Mouse (Mus musculus): ENCODE measurements around the gene Gtf2e1.

DNA sequence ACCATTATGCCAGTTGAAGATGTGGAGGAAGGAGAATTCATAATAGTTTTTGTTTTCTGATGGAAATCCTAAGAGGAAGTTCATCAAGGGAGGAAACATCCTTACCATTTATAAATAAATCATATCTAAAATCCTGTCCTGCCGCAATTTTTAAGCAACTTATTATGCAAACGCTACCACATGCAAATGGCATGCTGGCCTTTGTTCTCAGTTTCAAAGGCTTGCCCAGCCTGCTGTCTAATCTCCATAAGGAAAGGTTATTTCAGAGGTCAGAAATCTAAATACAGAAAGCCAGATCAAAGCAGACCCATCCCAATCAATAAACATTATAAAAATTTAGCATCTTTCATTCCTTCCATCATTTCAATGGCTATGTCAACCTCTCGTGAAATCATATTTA, 42.3 kb upstream of the Gtf2e1 start:
- TF ChIP-seq POLR2A (IDR thresholded peaks at IDR 0.05; ENCODE audit: insufficient read depth, low read depth, low read length) (no peak), CTCF (IDR thresholded peaks at IDR 0.05) (no peak), EP300 (IDR thresholded peaks at IDR 0.05; ENCODE audit: insufficient read depth, low read depth, low read length) (no peak)
